Mouse (Mus musculus): ENCODE measurements around the gene Gm17416. TPM values are rescaled to one million over a fixed set of nuclear protein-coding genes. Genes with fewer than 3 reads are reported as not detected.

The Gm17416 gene
- not detected in 2 replicates for polyA plus RNA-seq (2014; fragmentation: Nextera tagmentation; extraction: Ambion mirVana)

GRCm38 (mm10) chr2:152569038-152569437 lies at the start of gene Gm17416:
TSS of gene Gm17416 (plus strand) at chr2:152569338.
- Histone ChIP-seq H3K9ac (ENCODE audit: low read depth, low read length) (no peak within 1 kb of the TSS), H3K4me1 (ENCODE audit: control insufficient read depth, insufficient read depth, low read length) (no peaks in the 10 kb centered on the region), H3K9me3 (ENCODE audit: control insufficient read depth, low read length) (no peaks in the 10 kb centered on the region), H3K4me3 (ENCODE audit: low read depth, low read length) (no peak within 1 kb of the TSS), H3K27ac (replicated peaks; ENCODE audit: low read depth, low read length) (no peak within 1 kb of the TSS), H3K36me3 (ENCODE audit: control insufficient read depth, insufficient read depth, low read length) (no peaks in the 10 kb centered on the region), H3K27me3 (replicated peaks; ENCODE audit: control insufficient read depth, insufficient read depth, low read length) (no peaks in the 10 kb centered on the region), H3K4me2 (ENCODE audit: low read depth, low read length) (no peak within 1 kb of the TSS)
- DNase-seq (ENCODE audit: low spot score) (no peak), ATAC-seq (ENCODE audit: low read depth) (no peak)
- WGBS = 89% methylated on average over 5 of the region's 5 CpGs

GRCm38 (mm10) chr2:152539944-152540710 lies 29.0 kb upstream of the Gm17416 start, which contains the start of gene Defb29:
TSS of gene Defb29 (minus strand) at chr2:152540098.
- no peak for ATAC-seq (ENCODE audit: low read depth)
- DNase-seq (ENCODE audit: low spot score) = no peak

GRCm38 (mm10) chr2:152541979-152542378 lies 27.2 kb upstream of the Gm17416 start:
- no peak overlapping the region for H3K4me2 ChIP-seq (ENCODE audit: low read depth, low read length)
- ATAC-seq (ENCODE audit: low read depth) (no peak), DNase-seq (ENCODE audit: low spot score) (no peak)
- H3K4me3 ChIP-seq (ENCODE audit: low read depth, low read length) = no peak overlapping the region
- H3K9ac ChIP-seq (ENCODE audit: low read depth, low read length) = no peak overlapping the region
- no peaks in the 10 kb centered on the region for H3K4me1 ChIP-seq (ENCODE audit: control insufficient read depth, insufficient read depth, low read length)
- no peaks in the 10 kb centered on the region for H3K9me3 ChIP-seq (ENCODE audit: control insufficient read depth, low read length)
- no peaks in the 10 kb centered on the region for H3K27me3 ChIP-seq (replicated peaks; ENCODE audit: control insufficient read depth, insufficient read depth, low read length)
- H3K36me3 ChIP-seq (ENCODE audit: control insufficient read depth, insufficient read depth, low read length) = no peaks in the 10 kb centered on the region
- no peak overlapping the region for H3K27ac ChIP-seq (replicated peaks; ENCODE audit: low read depth, low read length)
- 81% methylated on average over 9 of the region's 9 CpGs for WGBS

More at GRCm38 (mm10) chr2:152539944-152540710, 29.0 kb upstream of the Gm17416 start, which contains the start of gene Defb29:
- no peaks in the 10 kb centered on the region for H3K4me1 ChIP-seq (ENCODE audit: control insufficient read depth, insufficient read depth, low read length)
- H3K27me3 ChIP-seq (replicated peaks; ENCODE audit: control insufficient read depth, insufficient read depth, low read length) = no peaks in the 10 kb centered on the region
- H3K4me3 ChIP-seq (ENCODE audit: low read depth, low read length) = no peak within 1 kb of the TSS
- no peaks in the 10 kb centered on the region for H3K9me3 ChIP-seq (ENCODE audit: control insufficient read depth, low read length)
- H3K9ac ChIP-seq (ENCODE audit: low read depth, low read length) = no peak within 1 kb of the TSS
- no peak within 1 kb of the TSS for H3K4me2 ChIP-seq (ENCODE audit: low read depth, low read length)
- H3K36me3 ChIP-seq (ENCODE audit: control insufficient read depth, insufficient read depth, low read length) = no peaks in the 10 kb centered on the region
- WGBS = 54% methylated on average over 13 of the region's 13 CpGs
- no peak within 1 kb of the TSS for H3K27ac ChIP-seq (replicated peaks; ENCODE audit: low read depth, low read length)

GRCm38 (mm10) chr2:152542897-152543296 lies 26.2 kb upstream of the Gm17416 start:
- H3K9ac ChIP-seq (ENCODE audit: low read depth, low read length) = no peak overlapping the region
- no peak overlapping the region for H3K4me3 ChIP-seq (ENCODE audit: low read depth, low read length)
- H3K27me3 ChIP-seq (replicated peaks; ENCODE audit: control insufficient read depth, insufficient read depth, low read length) = no peaks in the 10 kb centered on the region
- no peak overlapping the region for H3K4me2 ChIP-seq (ENCODE audit: low read depth, low read length)
- 66% methylated on average over 2 of the region's 2 CpGs for WGBS
- DNase-seq (ENCODE audit: low spot score) (no peak), ATAC-seq (ENCODE audit: low read depth) (no peak)
- H3K9me3 ChIP-seq (ENCODE audit: control insufficient read depth, low read length) = no peaks in the 10 kb centered on the region
- H3K36me3 ChIP-seq (ENCODE audit: control insufficient read depth, insufficient read depth, low read length) = no peaks in the 10 kb centered on the region
- no peak overlapping the region for H3K27ac ChIP-seq (replicated peaks; ENCODE audit: low read depth, low read length)
- no peaks in the 10 kb centered on the region for H3K4me1 ChIP-seq (ENCODE audit: control insufficient read depth, insufficient read depth, low read length)

DNA sequence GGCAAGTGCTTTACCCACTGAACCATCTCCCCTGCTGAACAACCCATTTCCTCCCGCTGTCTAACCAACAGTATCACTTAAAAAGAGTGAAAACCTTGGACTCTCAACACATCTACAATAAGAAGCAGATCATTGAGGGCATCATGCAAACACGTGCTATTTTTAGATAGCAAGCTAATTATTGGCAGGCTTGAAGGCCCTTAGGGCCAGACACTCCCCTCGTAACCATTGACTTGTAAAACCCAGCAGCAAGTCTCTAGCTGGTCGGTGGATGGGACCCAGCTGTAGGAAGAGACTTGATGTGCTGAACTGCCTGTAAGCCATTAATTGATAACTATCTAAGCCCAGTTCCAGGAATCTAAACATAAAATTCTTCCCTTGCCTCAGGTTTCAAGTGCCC lies 25.7 kb upstream of the Gm17416 start:
- ATAC-seq (ENCODE audit: low read depth) (no peak), DNase-seq (ENCODE audit: low spot score) (no peak)
- no peaks in the 10 kb centered on the region for H3K27me3 ChIP-seq (replicated peaks; ENCODE audit: control insufficient read depth, insufficient read depth, low read length)
- no peaks in the 10 kb centered on the region for H3K36me3 ChIP-seq (ENCODE audit: control insufficient read depth, insufficient read depth, low read length)
- no peak overlapping the region for H3K4me2 ChIP-seq (ENCODE audit: low read depth, low read length)
- no peak overlapping the region for H3K9ac ChIP-seq (ENCODE audit: low read depth, low read length)
- H3K4me1 ChIP-seq (ENCODE audit: control insufficient read depth, insufficient read depth, low read length) = no peaks in the 10 kb centered on the region
- H3K4me3 ChIP-seq (ENCODE audit: low read depth, low read length) = no peak overlapping the region
- no peak overlapping the region for H3K27ac ChIP-seq (replicated peaks; ENCODE audit: low read depth, low read length)
- 71% methylated on average over 4 of the region's 4 CpGs for WGBS
- H3K9me3 ChIP-seq (ENCODE audit: control insufficient read depth, low read length) = no peaks in the 10 kb centered on the region

DNA sequence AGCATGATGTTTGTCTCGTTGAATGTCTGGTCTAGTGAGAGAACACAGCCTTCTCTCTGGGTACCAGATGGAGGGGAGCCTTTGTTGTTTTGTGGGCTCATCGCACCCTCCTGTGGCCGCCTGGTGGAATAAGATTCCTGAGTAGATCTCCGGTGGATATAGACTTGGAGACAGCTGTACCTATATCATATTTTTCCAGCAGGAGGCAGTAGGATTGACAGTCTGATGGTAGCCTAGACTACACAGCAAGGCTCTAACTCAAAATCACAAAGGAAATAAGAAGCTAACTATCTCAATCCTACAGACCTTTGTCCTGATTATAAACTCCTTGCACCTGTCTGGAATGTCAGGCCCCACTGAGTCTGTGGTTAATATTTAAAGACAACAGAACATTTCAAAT lies 24.4 kb upstream of the Gm17416 start:
- Histone ChIP-seq H3K27me3 (replicated peaks; ENCODE audit: control insufficient read depth, insufficient read depth, low read length) (no peaks in the 10 kb centered on the region), H3K4me1 (ENCODE audit: control insufficient read depth, insufficient read depth, low read length) (no peaks in the 10 kb centered on the region), H3K27ac (replicated peaks; ENCODE audit: low read depth, low read length) (no peak overlapping the region), H3K9me3 (ENCODE audit: control insufficient read depth, low read length) (no peaks in the 10 kb centered on the region), H3K9ac (ENCODE audit: low read depth, low read length) (no peak overlapping the region), H3K4me2 (ENCODE audit: low read depth, low read length) (no peak overlapping the region), H3K36me3 (ENCODE audit: control insufficient read depth, insufficient read depth, low read length) (no peaks in the 10 kb centered on the region), H3K4me3 (ENCODE audit: low read depth, low read length) (no peak overlapping the region)
- DNase-seq (ENCODE audit: low spot score) (peak; percentile 57), ATAC-seq (ENCODE audit: low read depth) (peak; percentile 62; the same call in 1 of the 2 replicates)
- WGBS = 15% methylated on average over 4 of the region's 4 CpGs

GRCm38 (mm10) chr2:152548124-152548523 lies 21.0 kb upstream of the Gm17416 start:
- no peak for ATAC-seq (ENCODE audit: low read depth)
- WGBS = 72% methylated on average over 5 of the region's 5 CpGs
- no peak for DNase-seq (ENCODE audit: low spot score)

GRCm38 (mm10) chr2:152553774-152554423 lies 15.2 kb upstream of the Gm17416 start:
- 0 out of 2 replicates have a peak overlapping the region, but pooled peaks have one; percentile 34 for H3K9ac ChIP-seq (ENCODE audit: low read depth, low read length)
- no peaks in the 10 kb centered on the region for H3K4me1 ChIP-seq (ENCODE audit: control insufficient read depth, insufficient read depth, low read length)
- H3K4me3 ChIP-seq (ENCODE audit: low read depth, low read length) = no peak overlapping the region
- H3K4me2 ChIP-seq (ENCODE audit: low read depth, low read length) = peak overlapping the region; percentile 45
- H3K36me3 ChIP-seq (ENCODE audit: control insufficient read depth, insufficient read depth, low read length) = no peaks in the 10 kb centered on the region
- ATAC-seq (ENCODE audit: low read depth) (0 out of 2 replicates have a peak, but pooled peaks have one; percentile 41), DNase-seq (ENCODE audit: low spot score) (peak; percentile 75)
- no peaks in the 10 kb centered on the region for H3K9me3 ChIP-seq (ENCODE audit: control insufficient read depth, low read length)
- H3K27ac ChIP-seq (replicated peaks; ENCODE audit: low read depth, low read length) = no peak overlapping the region
- no peaks in the 10 kb centered on the region for H3K27me3 ChIP-seq (replicated peaks; ENCODE audit: control insufficient read depth, insufficient read depth, low read length)
- 11% methylated on average over 16 of the region's 16 CpGs for WGBS

More at GRCm38 (mm10) chr2:152548124-152548523, 21.0 kb upstream of the Gm17416 start:
- H3K27me3 ChIP-seq (replicated peaks; ENCODE audit: control insufficient read depth, insufficient read depth, low read length) = no peaks in the 10 kb centered on the region
- no peak overlapping the region for H3K4me2 ChIP-seq (ENCODE audit: low read depth, low read length)
- no peaks in the 10 kb centered on the region for H3K36me3 ChIP-seq (ENCODE audit: control insufficient read depth, insufficient read depth, low read length)
- H3K9me3 ChIP-seq (ENCODE audit: control insufficient read depth, low read length) = no peaks in the 10 kb centered on the region
- no peak overlapping the region for H3K9ac ChIP-seq (ENCODE audit: low read depth, low read length)
- H3K4me3 ChIP-seq (ENCODE audit: low read depth, low read length) = no peak overlapping the region
- H3K4me1 ChIP-seq (ENCODE audit: control insufficient read depth, insufficient read depth, low read length) = no peaks in the 10 kb centered on the region
- no peak overlapping the region for H3K27ac ChIP-seq (replicated peaks; ENCODE audit: low read depth, low read length)

Data from embryonic facial prominence, embryonic 14.5 days (tissue).